Mouse (Mus musculus) erythroblast, embryonic 14.5 days (primary cell): Measurements from ENCODE around the gene Fcgrt.

ENCODE experiments used
- GATA1 ChIP-seq: IDR thresholded peaks from 2 replicates; pipeline ENCODE4 v1.6.1; 2012; ENCODE audit warnings: low read length, inconsistent platforms, mixed read lengths
- TAL1 ChIP-seq: IDR thresholded peaks from 3 replicates; pipeline ENCODE4 v1.6.1; 2012; ENCODE audit warnings: low read length, inconsistent platforms, mixed read lengths

DNA sequence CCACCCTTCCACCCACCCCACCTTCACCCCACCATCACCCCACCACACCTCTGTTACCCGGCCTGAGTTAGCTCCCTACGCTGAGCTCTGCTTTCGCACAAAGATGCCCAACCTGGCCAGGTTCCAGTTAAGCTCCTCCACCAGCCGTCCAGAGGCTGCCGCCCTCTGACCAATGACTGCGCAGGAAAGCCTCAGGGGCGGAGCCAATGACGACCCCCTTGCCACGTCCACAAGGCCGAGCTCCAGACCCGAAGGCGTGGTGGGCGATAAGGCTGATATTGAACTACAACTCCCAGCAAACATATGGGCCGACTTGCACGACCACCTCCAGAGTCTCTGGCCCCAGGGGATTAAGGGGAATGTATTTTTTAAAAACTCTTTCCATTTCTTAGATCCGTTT is 11.6 kb downstream of the Fcgrt start, which contains the start of gene Rcn3:
- no peak for TF ChIP-seq GATA1
- TF ChIP-seq TAL1: no peak
